15 mouse cellular contexts compared by ENCODE assay signal in the genomic region with DNA sequence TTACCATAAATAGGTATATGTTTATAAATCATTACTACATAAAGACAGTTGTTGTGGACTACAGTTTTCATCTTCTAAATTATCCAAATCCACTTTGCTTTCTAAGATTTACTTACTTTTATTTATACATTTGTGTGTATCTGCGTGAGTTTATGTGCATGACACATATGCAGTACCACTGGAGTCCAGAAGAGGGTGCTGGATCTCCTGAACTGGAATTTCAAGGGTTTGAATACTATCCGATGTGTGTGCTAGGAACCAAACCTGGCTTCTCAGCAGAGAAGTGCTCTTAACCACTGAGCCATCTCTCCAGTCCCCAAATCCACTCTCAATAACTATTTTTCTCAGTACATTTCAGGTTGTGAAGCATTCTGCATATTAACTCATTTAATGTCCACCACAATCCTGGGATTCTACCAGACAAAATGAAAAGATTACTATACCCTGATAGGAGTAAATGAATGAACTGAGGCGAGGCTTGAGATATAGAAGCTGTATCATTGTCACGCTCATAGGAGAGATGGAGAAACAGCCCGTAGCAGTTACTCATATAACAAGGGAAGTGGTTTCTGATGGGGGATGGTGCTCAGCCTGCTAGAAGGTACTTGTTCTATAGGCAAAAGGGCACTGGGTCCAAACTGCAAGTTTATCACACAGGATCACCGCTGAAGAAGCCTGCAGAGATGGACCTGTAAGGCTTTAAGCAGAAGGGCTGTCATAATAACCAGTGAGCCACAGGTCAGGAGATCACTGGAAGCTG. TPM values are rescaled to one million over a fixed set of nuclear protein-coding genes. Genes with fewer than 3 reads are reported as not detected.
A peak's percentile ranks its signal among the peaks of the same experiment; 100 is the strongest.
DNase-seq lines count a peak whose midpoint lies in the region; ATAC-seq and TF ChIP-seq lines count a peak whose summit lies in the region.
"Had no signal": no experiment of that assay in that cellular context is flagged by ENCODE, and none has a peak within 500 bp of the region (broad histone marks: within the 10 kb centered on the region; RNA-seq: fewer than 3 reads in every experiment).

No protein-coding gene starts in this region.

- no peak overlapping the region for H3K4me3 ChIP-seq in layer of hippocampus, adult 2 months
- H3K4me3 ChIP-seq in CH12.LX (replicated peaks in 1 of 3; ENCODE audit: low read depth in 2 of 3, low read length in 2 of 3, poor library complexity in 1 of 3) = no peak overlapping the region
- H3K4me3 ChIP-seq: embryonic facial prominence, embryonic 13.5 days; hindbrain, embryonic 13.5 days; midbrain, embryonic 15.5 days had no signal

- peaks cover 96% of the 10 kb centered on the region for H3K79me2 ChIP-seq in CH12.LX (replicated peaks; ENCODE audit: control insufficient read depth, extremely low read depth, insufficient read depth, poor library complexity, severe bottlenecking)

- in situ Hi-C loops in CH12.LX (cut with MboI; ENCODE audit: low pct_ligation_motif_present, low pct_unique_long_range_greater_than_20kb, low sequenced_read_pairs) = no loop called here

- no peak overlapping the region for H3K27ac ChIP-seq in layer of hippocampus, adult 2 months
- H3K27ac ChIP-seq in CH12.LX (ENCODE audit: insufficient read depth, low read depth) = no peak overlapping the region
- H3K27ac ChIP-seq: embryonic facial prominence, embryonic 13.5 days; hindbrain, embryonic 13.5 days; midbrain, embryonic 15.5 days had no signal

- H3K27me3 ChIP-seq in CH12.LX (replicated peaks) = no peaks in the 10 kb centered on the region
- H3K27me3 ChIP-seq: embryonic facial prominence, embryonic 13.5 days; hindbrain, embryonic 13.5 days; midbrain, embryonic 15.5 days had no signal

- peaks cover 0 to 5% of the 10 kb centered on the region in 2 experiments; a peak in 1 of 4 replicates for H3K4me1 ChIP-seq in CH12.LX (ENCODE audit: control insufficient read depth in 1 of 2, insufficient read depth in 2 of 2)
- H3K4me1 ChIP-seq: hindbrain, embryonic 13.5 days; midbrain, embryonic 15.5 days had no signal

- dilution Hi-C loops in CH12.LX (cut with MboI; ENCODE audit: extremely low pct_ligation_motif_present, extremely low pct_unique_long_range_greater_than_20kb, low sequenced_read_pairs) = no loop called here

- H3K36me3 ChIP-seq in CH12.LX (replicated peaks in 1 of 2; ENCODE audit: control insufficient read depth in 1 of 2, insufficient read depth in 1 of 2, low read length in 1 of 2) = peaks cover 87 to 98% of the 10 kb centered on the region in 2 experiments

- peak; percentile 64 for TF ChIP-seq CTCF in layer of hippocampus, adult 2 months (conservative IDR thresholded peaks at IDR 0.05)
- TF ChIP-seq CTCF in CH12.LX (conservative IDR thresholded peaks at IDR 0.05 in 1 of 2, IDR thresholded peaks at IDR 0.05 in 1 of 2; ENCODE audit: low read depth in 2 of 2, low read length in 2 of 2) = peak; percentile 16 to 45; a peak in 2 of 4 replicates

- ATAC-seq in cerebellum, adult (ENCODE audit: insufficient number of reproducible peaks, low FRiP score, low TSS enrichment) = no peak
- ATAC-seq: midbrain, embryonic 15.5 days had no signal

- no peak overlapping the region for H3K9ac ChIP-seq in CH12.LX (ENCODE audit: insufficient read depth, low read depth)
- H3K9ac ChIP-seq: embryonic facial prominence, embryonic 13.5 days; hindbrain, embryonic 13.5 days; midbrain, embryonic 15.5 days had no signal

- no peak overlapping the region for H3K4me2 ChIP-seq in CH12.LX (ENCODE audit: insufficient read depth, low read depth, poor library complexity, severe bottlenecking)
- H3K4me2 ChIP-seq: embryonic facial prominence, embryonic 13.5 days; hindbrain, embryonic 13.5 days; midbrain, embryonic 15.5 days had no signal

- no peak for TF ChIP-seq EP300 in CH12.LX (IDR thresholded peaks at IDR 0.05; ENCODE audit: low read length)

- TF ChIP-seq RAD21 in CH12.LX (IDR thresholded peaks at IDR 0.05; ENCODE audit: low read depth, low read length) = peak; percentile 5

- TF ChIP-seq POLR2A in CH12.LX (IDR thresholded peaks at IDR 0.05; ENCODE audit: low read depth, low read length) = no peak

- H3K9me3 ChIP-seq in CH12.LX (replicated peaks; ENCODE audit: low read length) = peaks cover 30% of the 10 kb centered on the region
- H3K9me3 ChIP-seq: hindbrain, embryonic 13.5 days; midbrain, embryonic 15.5 days had no signal

- no peak for DNase-seq in layer of hippocampus, adult 2 months (ENCODE audit: low spot score in 2 of 2)
- no peak for DNase-seq in layer of hippocampus, postnatal 14 days (ENCODE audit: low spot score in 2 of 2)
- peak; percentile 30 for DNase-seq in CD4-positive helper T cell, adult 2 months (ENCODE audit: low read depth, low spot score)
- DNase-seq in CH12.LX (ENCODE audit: extremely low read depth) = no peak
- peak; percentile 80 for DNase-seq in induced T-regulatory cell, adult 2 months (ENCODE audit: low read depth)
- no peak for DNase-seq in frontal cortex, postnatal 25 days (ENCODE audit: low spot score in 2 of 2)
- DNase-seq: cerebellum, adult 11-12 months; heart, adult 18-20 months; kidney, adult 2 months; kidney, postnatal 4 days; right cerebral cortex, postnatal 14 days had no signal

TF ChIP-seq in CH12.LX, 34 proteins besides CTCF, POLR2A, EP300 and RAD21:
- TF ChIP-seq ETS1 (conservative IDR thresholded peaks at IDR 0.05; ENCODE audit: low read depth, low read length) = no peak
- TF ChIP-seq MEF2A (IDR thresholded peaks at IDR 0.05; ENCODE audit: borderline replicate concordance, low read depth, low read length) = no peak
- no peak for TF ChIP-seq MYC (IDR thresholded peaks at IDR 0.05; ENCODE audit: low read depth, low read length)
- no peak for TF ChIP-seq PAX5 (IDR thresholded peaks at IDR 0.05; ENCODE audit: low read length)
- no peak for TF ChIP-seq KAT2A (IDR thresholded peaks at IDR 0.05; ENCODE audit: insufficient replicate concordance, low read length)
- TF ChIP-seq TCF12 (IDR thresholded peaks at IDR 0.05; ENCODE audit: low read depth, low read length) = no peak
- TF ChIP-seq NELFE (IDR thresholded peaks at IDR 0.05; ENCODE audit: low read depth, low read length) = no peak
- TF ChIP-seq MXI1 (IDR thresholded peaks at IDR 0.05; ENCODE audit: low read depth, low read length) = no peak
- no peak for TF ChIP-seq SIN3A (IDR thresholded peaks at IDR 0.05; ENCODE audit: low read length)
- TF ChIP-seq MAZ (IDR thresholded peaks at IDR 0.05; ENCODE audit: low read depth, low read length) = no peak
- TF ChIP-seq ZMIZ1 (IDR thresholded peaks at IDR 0.05; ENCODE audit: low read depth, low read length) = no peak

RNA-seq across cellular contexts. Expression of a gene that starts 53.2 kb away (rescaled TPM):
- total RNA-seq in layer of hippocampus, adult 2 months (2021) = 10 to 100 TPM; 57.9 to 65.3 TPM
- 10 to 100 TPM; 42.4 to 45.3 TPM for total RNA-seq in layer of hippocampus, postnatal 14 days (2021)
- total RNA-seq in CH12.LX (2012; rRNA removed) (83.6 and 102 TPM in 2 replicates), CH12.LX (2014; rRNA removed) (67.9 and 68.8 TPM in 2 replicates)
- 51.7 and 53.0 TPM in 2 replicates for polyA plus RNA-seq in CH12.LX (2012; ENCODE audit: insufficient read length, low read depth)

Comparison
In these comparisons a context has a peak if more than half of its experiments do, and no peak if none do; other contexts are left out.
1. DNase-seq: peak in CD4-positive helper T cell, adult 2 months (single experiment) and induced T-regulatory cell, adult 2 months (single experiment); none in layer of hippocampus, adult 2 months (0 of 2), layer of hippocampus, postnatal 14 days (0 of 2), CH12.LX (single experiment) and frontal cortex, postnatal 25 days (0 of 2).